Mouse (Mus musculus) hindbrain, embryonic 11.5 days (tissue): Measurements from ENCODE around the gene Pitx2. TPM values are rescaled to one million over a fixed set of nuclear protein-coding genes. Genes with fewer than 3 reads are reported as not detected.
A peak's percentile ranks its signal among the peaks of the same experiment; 100 is the strongest.

Experiments
- ATAC-seq: fragments of 200-750 bp; cut with Nextera tagmentation; 2 replicates; pipeline ENCODE4 v1.8.0; 2017; ENCODE audit warnings: mild to moderate bottlenecking, moderate TSS enrichment, moderate library complexity; ENCODE audit not compliant: low FRiP score
- DNase-seq: peaks from one replicate; pipeline ENCODE4 v3.0.0-alpha.2; 2015; ENCODE audit warnings: low spot score
- H3K27ac ChIP-seq: fragments of 300-500 bp; sonication (generic); 2 replicates; pipeline ENCODE4 v1.5.1; 2014; ENCODE audit warnings: mild to moderate bottlenecking, low read depth, low read length
- H3K27me3 ChIP-seq: fragments of 300-500 bp; sonication (generic); 2 replicates; pipeline ENCODE4 v1.6.1; 2014; ENCODE audit warnings: mild to moderate bottlenecking, low read length, moderate library complexity, mixed read lengths; ENCODE audit not compliant: control insufficient read depth, insufficient read depth
- H3K36me3 ChIP-seq: fragments of 300-500 bp; sonication (generic); 2 replicates; pipeline ENCODE4 v1.6.1; 2014; ENCODE audit warnings: mild to moderate bottlenecking, low read length, moderate library complexity, mixed read lengths; ENCODE audit not compliant: control insufficient read depth, insufficient read depth
- H3K4me1 ChIP-seq: fragments of 300-500 bp; sonication (generic); replicated peaks from 2 replicates; pipeline ENCODE4 v1.6.1; 2014; ENCODE audit warnings: low read length, mixed read lengths; ENCODE audit not compliant: control insufficient read depth, insufficient read depth
- H3K4me2 ChIP-seq: fragments of 300-500 bp; sonication (generic); replicated peaks from 2 replicates; pipeline ENCODE4 v1.6.1; 2014; ENCODE audit warnings: mild to moderate bottlenecking, low read depth, low read length
- H3K4me3 ChIP-seq: fragments of 300-500 bp; sonication (generic); 2 replicates; pipeline ENCODE4 v1.5.1; 2014; ENCODE audit warnings: low read depth, low read length
- H3K9ac ChIP-seq: fragments of 300-500 bp; sonication (generic); 2 replicates; pipeline ENCODE4 v1.6.1; 2014; ENCODE audit warnings: low read depth, low read length
- H3K9me3 ChIP-seq: fragments of 300-500 bp; sonication (generic); 2 replicates; pipeline ENCODE4 v1.6.1; 2016; ENCODE audit warnings: low read length; ENCODE audit not compliant: control insufficient read depth
- WGBS: fragments of 180-500 bp; shearing (Covaris S2); extraction: QIAGEN DNeasy Blood & Tissue Kit; methylation state at CpG from one replicate; pipeline ENCODE4 v1.1.7; 2014; 5-methylcytosine and 5-hydroxymethylcytosine counted together
- polyA plus RNA-seq: library from polyadenylated mRNA; unstranded; fragments of >200 nt; fragmentation: Nextera tagmentation; extraction: Ambion mirVana; gene quantifications from 2 replicates; pipeline ENCODE4 v1.2.1, GENCODE M21; 2014

The Pitx2 gene
- polyA plus RNA-seq, 1 experiment from 2014 or later, result 2.9 TPM

GRCm38 (mm10) chr3:129212807-129213206, 13.1 kb downstream of the Pitx2 start:
- H3K27ac ChIP-seq, result no peak overlapping the region
- H3K9me3 ChIP-seq, result no peaks in the 10 kb centered on the region
- ATAC-seq (no peak), DNase-seq (peak; percentile 31)
- no peak overlapping the region for H3K4me3 ChIP-seq
- no peaks in the 10 kb centered on the region for H3K36me3 ChIP-seq
- H3K4me1 ChIP-seq, result peaks cover 9% of the 10 kb centered on the region
- H3K4me2 ChIP-seq, result no peak overlapping the region
- no peak overlapping the region for H3K9ac ChIP-seq
- 3% methylated on average over 11 of the region's 11 CpGs for WGBS
- peaks cover 88% of the 10 kb centered on the region for H3K27me3 ChIP-seq

- H3K27me3 ChIP-seq, result peaks cover 90% of the 10 kb centered on the region
- no peaks in the 10 kb centered on the region for H3K9me3 ChIP-seq
- under 1% methylated on average over 39 of the region's 39 CpGs for WGBS
- H3K4me2 ChIP-seq, result peak overlapping the region; percentile 86
- H3K4me1 ChIP-seq, result peaks cover 9% of the 10 kb centered on the region
- no peak overlapping the region for H3K27ac ChIP-seq
- DNase-seq (peak; percentile 94), ATAC-seq (peak; percentile 96)
- no peaks in the 10 kb centered on the region for H3K36me3 ChIP-seq
- H3K4me3 ChIP-seq, result peak overlapping the region; percentile 50
- H3K9ac ChIP-seq, result no peak overlapping the region
Measured at GRCm38 (mm10) chr3:129213633-129214145, 14.0 kb downstream of the Pitx2 start.

GRCm38 (mm10) chr3:129214146-129214665, 14.5 kb downstream of the Pitx2 start:
- no peaks in the 10 kb centered on the region for H3K36me3 ChIP-seq
- WGBS, result under 1% methylated on average over 31 of the region's 34 CpGs
- H3K27me3 ChIP-seq, result peaks cover 87% of the 10 kb centered on the region
- H3K4me1 ChIP-seq, result peaks cover 9% of the 10 kb centered on the region
- ATAC-seq (peak; percentile 17; the same call in 1 of the 2 replicates), DNase-seq (peak; percentile 68)
- H3K4me2 ChIP-seq, result peak overlapping the region; percentile 86
- H3K27ac ChIP-seq, result no peak overlapping the region
- H3K4me3 ChIP-seq, result peak overlapping the region; percentile 50
- no peak overlapping the region for H3K9ac ChIP-seq
- no peaks in the 10 kb centered on the region for H3K9me3 ChIP-seq

- H3K9ac ChIP-seq, result no peak overlapping the region
- under 1% methylated on average over 31 of the region's 31 CpGs for WGBS
- peaks cover 9% of the 10 kb centered on the region for H3K4me1 ChIP-seq
- peak overlapping the region; percentile 86 for H3K4me2 ChIP-seq
- H3K9me3 ChIP-seq, result no peaks in the 10 kb centered on the region
- H3K4me3 ChIP-seq, result peak overlapping the region; percentile 50
- no peak for ATAC-seq
- H3K27me3 ChIP-seq, result peaks cover 86% of the 10 kb centered on the region
- no peak overlapping the region for H3K27ac ChIP-seq
- no peaks in the 10 kb centered on the region for H3K36me3 ChIP-seq
- DNase-seq, result peak; percentile 69
Measured at GRCm38 (mm10) chr3:129214666-129215161, 15.0 kb downstream of the Pitx2 start.

GRCm38 (mm10) chr3:129215241-129215750, 15.6 kb downstream of the Pitx2 start:
- peaks cover 9% of the 10 kb centered on the region for H3K4me1 ChIP-seq
- H3K4me2 ChIP-seq, result no peak overlapping the region
- no peak overlapping the region for H3K9ac ChIP-seq
- H3K27ac ChIP-seq, result no peak overlapping the region
- H3K9me3 ChIP-seq, result no peaks in the 10 kb centered on the region
- peaks cover 86% of the 10 kb centered on the region for H3K27me3 ChIP-seq
- H3K36me3 ChIP-seq, result no peaks in the 10 kb centered on the region
- WGBS, result under 1% methylated on average over 26 of the region's 26 CpGs
- H3K4me3 ChIP-seq, result peak overlapping the region; percentile 10; the same call in 1 of the 2 replicates
- DNase-seq (peak; percentile 67), ATAC-seq (no peak)

- H3K27me3 ChIP-seq, result peaks cover 82% of the 10 kb centered on the region
- peaks cover 9% of the 10 kb centered on the region for H3K4me1 ChIP-seq
- no peak overlapping the region for H3K9ac ChIP-seq
- no peaks in the 10 kb centered on the region for H3K9me3 ChIP-seq
- no peaks in the 10 kb centered on the region for H3K36me3 ChIP-seq
- no peak overlapping the region for H3K27ac ChIP-seq
- peak; percentile 74 for DNase-seq
- H3K4me3 ChIP-seq, result peak overlapping the region; percentile 10; the same call in 1 of the 2 replicates
- ATAC-seq, result no peak
- WGBS, result under 1% methylated on average over 35 of the region's 35 CpGs
- H3K4me2 ChIP-seq, result 0 out of 2 replicates have a peak overlapping the region, but pooled peaks have one; percentile 7
Measured at GRCm38 (mm10) chr3:129215751-129216331, 16.2 kb downstream of the Pitx2 start.

GRCm38 (mm10) chr3:129216491-129216890, 16.8 kb downstream of the Pitx2 start:
- DNase-seq (peak; percentile 56), ATAC-seq (no peak)
- Histone ChIP-seq H3K9ac (no peak overlapping the region), H3K27ac (no peak overlapping the region), H3K9me3 (no peaks in the 10 kb centered on the region), H3K27me3 (peaks cover 85% of the 10 kb centered on the region), H3K36me3 (no peaks in the 10 kb centered on the region), H3K4me3 (no peak overlapping the region), H3K4me2 (no peak overlapping the region), H3K4me1 (peaks cover 9% of the 10 kb centered on the region)
- under 1% methylated on average over 9 of the region's 9 CpGs for WGBS

- ATAC-seq (no peak), DNase-seq (peak; percentile 70)
- Histone ChIP-seq H3K4me3 (no peak overlapping the region), H3K9ac (no peak overlapping the region), H3K36me3 (no peaks in the 10 kb centered on the region), H3K4me2 (no peak overlapping the region), H3K9me3 (no peaks in the 10 kb centered on the region), H3K4me1 (peaks cover 9% of the 10 kb centered on the region), H3K27me3 (peaks cover 85% of the 10 kb centered on the region), H3K27ac (no peak overlapping the region)
- under 1% methylated on average over 34 of the region's 34 CpGs for WGBS
Measured at GRCm38 (mm10) chr3:129216911-129217561, 17.4 kb downstream of the Pitx2 start.
